Mouse (Mus musculus) CH12.LX (cell line): ENCODE data around the gene 2010109A12Rik.

Experiments used
- CHD1 ChIP-seq: IDR thresholded peaks from 2 replicates; pipeline ENCODE4 v1.6.1; 2012; ENCODE audit warnings: low read depth, low read length, improper control_type of control experiment, inconsistent platforms
- CTCF ChIP-seq, 2 experiments: IDR thresholded peaks in 1 of 2; conservative IDR thresholded peaks in 1 of 2; 2 replicates each; pipeline ENCODE4 v1.5.1; 2011 to 2012; ENCODE audit warnings: low read depth in 2 of 2, low read length in 2 of 2, improper control_type of control experiment in 1 of 2, inconsistent platforms in 1 of 2, mild to moderate bottlenecking in 1 of 2, moderate library complexity in 1 of 2
- EP300 ChIP-seq: IDR thresholded peaks from 2 replicates; pipeline ENCODE4 v1.6.1; 2011; ENCODE audit warnings: low read length, improper control_type of control experiment
- GABPA ChIP-seq: IDR thresholded peaks from 2 replicates; pipeline ENCODE4 v1.6.1; 2012; ENCODE audit warnings: low read depth, low read length, improper control_type of control experiment, inconsistent platforms; ENCODE audit not compliant: insufficient replicate concordance
- MAX ChIP-seq: IDR thresholded peaks from 2 replicates; pipeline ENCODE4 v1.6.1; 2011; ENCODE audit warnings: low read length, improper control_type of control experiment
- MAZ ChIP-seq: IDR thresholded peaks from 2 replicates; pipeline ENCODE4 v1.6.1; 2012; ENCODE audit warnings: low read depth, mild to moderate bottlenecking, inconsistent platforms, low read length, improper control_type of control experiment, moderate library complexity
- MYC ChIP-seq: IDR thresholded peaks from 2 replicates; pipeline ENCODE4 v1.6.1; 2011; ENCODE audit warnings: low read depth, mild to moderate bottlenecking, improper control_type of control experiment, low read length
- PAX5 ChIP-seq: IDR thresholded peaks from 2 replicates; pipeline ENCODE4 v1.6.1; 2012; ENCODE audit warnings: low read length, inconsistent platforms, mixed read lengths
- POLR2A ChIP-seq: IDR thresholded peaks from 2 replicates; pipeline ENCODE4 v1.6.1; 2011; ENCODE audit warnings: low read depth, mild to moderate bottlenecking, improper control_type of control experiment, low read length
- SMC3 ChIP-seq: IDR thresholded peaks from 2 replicates; pipeline ENCODE4 v1.6.1; 2011; ENCODE audit warnings: low read depth, low read length, improper control_type of control experiment
- UBTF ChIP-seq: IDR thresholded peaks from 2 replicates; pipeline ENCODE4 v1.6.1; 2012; ENCODE audit warnings: low read depth, mild to moderate bottlenecking, inconsistent platforms, low read length, improper control_type of control experiment, moderate library complexity

DNA sequence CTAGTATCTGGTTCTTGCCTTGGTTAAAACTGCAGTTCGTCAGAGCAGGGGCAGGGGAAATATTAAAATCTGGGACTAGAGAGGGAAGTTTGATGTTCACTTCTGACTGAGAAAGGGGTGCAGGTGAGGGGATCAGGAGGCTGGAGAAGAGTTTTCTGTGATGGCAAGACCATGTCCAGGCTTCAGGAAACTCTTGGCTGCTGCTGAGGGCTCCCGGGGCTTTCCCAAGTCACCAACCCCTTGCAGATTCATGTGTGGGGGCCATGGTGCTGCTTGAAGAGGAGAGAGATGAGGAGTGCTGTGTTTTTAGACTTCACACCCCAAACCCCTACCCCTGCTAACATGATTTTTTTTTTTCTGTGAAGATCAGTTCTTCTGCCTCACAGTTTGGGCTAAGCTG lies 28.3 kb downstream of the 2010109A12Rik start:
- no peak for TF ChIP-seq GABPA
- no peak for TF ChIP-seq CHD1
- no peak for TF ChIP-seq SMC3
- TF ChIP-seq UBTF, result no peak
- no peak for TF ChIP-seq MYC
- no peak for TF ChIP-seq MAZ
- no peak for TF ChIP-seq EP300
- TF ChIP-seq CTCF (conservative IDR thresholded peaks at IDR 0.05 in 1 of 2, IDR thresholded peaks at IDR 0.05 in 1 of 2; ENCODE audit: low read depth in 2 of 2, low read length in 2 of 2), result no peak
- no peak for TF ChIP-seq POLR2A
- TF ChIP-seq PAX5, result no peak
- no peak for TF ChIP-seq MAX
